Mouse (Mus musculus) fat pad, adult 2 months (tissue): ENCODE data around the gene Gopc.
"Not testable (repeated sequence)": the region's sequence is repeated elsewhere in the genome, so short reads cannot be mapped to it uniquely, and the experiment has no call there.

ENCODE experiments used
- DNase-seq: peaks from one replicate; pipeline ENCODE4 v3.0.0-alpha.2; 2011; ENCODE audit warnings: low read depth, low spot score; ENCODE audit errors: extremely low read depth

The Gopc gene

DNA sequence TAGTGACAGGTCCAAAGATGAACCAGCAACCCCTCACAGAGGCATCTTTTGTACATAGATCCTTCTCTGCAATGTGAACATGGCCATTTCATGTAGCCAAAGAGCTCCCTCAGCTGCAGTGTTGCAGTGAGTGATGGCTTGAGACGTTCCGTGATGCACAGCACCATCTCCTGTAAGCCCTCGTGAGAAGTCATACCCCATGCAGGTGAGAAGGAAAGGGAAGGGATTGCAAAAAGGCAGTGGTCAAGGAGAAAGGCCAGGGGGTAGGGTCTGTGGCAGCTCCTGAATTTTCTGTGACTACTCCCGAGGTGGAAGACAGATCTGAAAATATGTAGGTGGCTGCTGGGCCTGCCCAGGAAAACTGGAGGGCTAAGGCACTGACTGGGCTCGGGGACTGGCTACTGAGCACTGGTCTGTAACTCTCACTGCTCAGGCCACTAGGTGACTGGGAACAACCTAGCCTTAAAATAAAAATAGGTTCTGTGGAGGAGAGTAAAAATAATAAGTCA lies 7.1 kb upstream of the Gopc start, which contains the start of gene Nepn:
Gene Nepn, plus strand, starts transcription at position 51 of the 509 bp plus-strand sequence.
- DNase-seq = no peak

DNA sequence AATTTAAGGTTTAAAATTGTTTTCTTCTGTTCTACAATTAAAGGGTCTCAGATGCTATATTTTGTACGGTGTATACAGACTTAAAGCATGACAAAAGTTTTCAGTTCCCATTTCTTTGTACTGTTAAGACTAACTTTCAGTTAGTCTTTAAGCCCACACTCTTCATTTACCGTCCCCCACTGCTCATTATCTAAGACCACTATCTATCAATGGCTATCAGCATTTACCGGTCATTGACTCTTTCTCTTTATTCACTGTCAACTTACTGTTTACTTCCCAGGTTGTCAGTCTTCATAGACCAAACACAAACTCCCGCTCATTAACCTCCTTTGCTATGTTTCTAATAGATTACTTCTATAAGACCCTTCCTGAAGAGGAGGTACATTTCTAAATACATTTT lies 5.3 kb upstream of the Gopc start:
- DNase-seq = no peak

DNA sequence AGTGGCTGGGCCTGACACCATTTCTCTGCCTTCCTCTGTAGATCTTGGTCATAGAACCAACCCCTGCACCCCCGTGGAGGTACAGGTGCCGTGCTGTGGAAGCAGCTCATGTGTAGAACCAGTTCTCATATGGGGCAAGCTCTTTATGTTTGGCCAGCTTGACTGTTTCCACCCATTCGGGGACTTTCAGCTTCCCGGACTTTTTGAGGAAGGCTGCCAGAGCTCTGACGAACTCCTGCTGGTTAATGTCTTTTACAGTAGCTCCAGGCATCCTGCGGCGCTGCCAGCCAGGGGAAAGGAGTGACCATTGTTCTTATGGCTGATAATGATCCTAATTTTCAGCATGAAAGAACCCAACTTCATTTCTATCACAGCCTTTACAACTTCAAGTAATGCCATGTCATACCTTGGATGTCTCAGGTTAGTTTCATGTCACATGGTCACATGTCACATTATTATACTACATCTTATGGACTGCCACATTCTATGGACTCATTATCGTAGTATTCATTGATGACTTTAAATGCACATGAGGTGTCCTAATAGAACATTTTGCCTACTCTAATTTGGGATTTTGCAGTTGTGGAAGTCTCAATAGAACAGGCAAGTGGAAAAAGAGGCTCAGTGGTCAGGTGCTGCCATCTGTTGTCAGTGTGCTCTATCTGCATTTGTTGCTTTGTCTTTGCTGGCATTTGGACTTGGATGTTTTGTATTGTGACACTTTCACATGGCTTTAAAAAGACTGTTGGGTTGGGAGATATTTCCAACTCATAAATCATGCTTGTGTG lies 3.1 kb upstream of the Gopc start:
- no peak for DNase-seq

DNA sequence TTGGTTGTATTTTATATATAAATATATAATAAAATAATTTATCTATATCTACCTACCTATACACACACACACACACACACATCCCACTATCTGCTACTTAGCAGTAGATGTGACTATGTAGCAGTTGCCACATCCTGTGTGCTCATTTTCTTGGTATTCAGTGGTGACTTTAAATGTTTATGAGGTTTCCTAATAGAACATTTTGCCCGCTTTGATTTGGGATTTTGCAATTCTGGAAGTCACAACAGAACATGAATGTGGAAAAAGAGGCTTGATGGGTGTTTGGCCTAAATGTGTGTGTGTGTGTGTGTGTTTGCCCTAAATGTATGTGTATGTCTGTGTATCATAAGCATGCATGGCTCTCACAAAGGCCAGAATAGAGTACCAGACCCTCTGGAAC lies 1.6 kb upstream of the Gopc start:
- DNase-seq = peak; percentile 74

DNA sequence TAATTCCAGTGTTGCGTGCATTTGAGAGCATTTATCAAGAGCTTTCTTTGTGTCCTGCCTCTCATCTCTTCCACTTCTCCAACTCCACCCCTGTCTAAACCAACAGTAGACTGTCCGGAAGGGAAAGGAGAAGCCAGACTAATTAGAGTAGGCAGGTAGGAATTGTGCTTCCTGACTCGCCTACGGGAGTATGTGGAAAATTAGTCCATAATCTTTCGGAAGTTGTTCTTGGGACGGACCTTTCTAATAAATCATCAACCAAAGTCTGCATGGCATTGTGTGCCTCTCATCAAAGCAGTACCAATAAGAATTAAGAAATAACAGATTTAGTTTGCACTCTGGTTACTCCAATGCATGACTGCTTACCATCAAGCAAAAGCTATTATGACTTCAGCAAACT lies 1.1 kb upstream of the Gopc start:
- DNase-seq = peak; percentile 80

DNA sequence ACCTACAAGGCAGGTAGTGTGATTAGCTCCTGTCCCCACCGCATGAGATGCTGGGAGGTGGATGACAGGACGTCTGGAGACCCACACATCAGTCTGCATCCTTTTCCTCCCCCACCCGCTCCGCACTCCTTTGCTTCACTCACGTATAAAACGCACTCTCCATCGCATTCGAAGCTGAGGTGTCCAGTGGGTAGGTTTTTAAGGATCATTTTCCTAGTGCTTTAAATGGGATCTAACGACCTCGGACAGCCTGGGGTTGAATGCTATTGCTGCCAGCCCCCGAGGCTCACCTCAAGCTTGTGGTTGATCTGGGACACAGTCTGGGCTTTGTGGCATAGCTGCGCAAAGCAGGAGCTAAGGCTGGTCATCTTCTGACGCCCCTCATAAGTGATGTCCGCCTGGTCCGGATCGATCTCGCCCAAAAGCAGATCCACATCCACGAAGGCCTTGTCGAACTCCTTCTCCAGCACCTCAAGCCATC lies 563 bp downstream of the Gopc start:
- DNase-seq = no peak

DNA sequence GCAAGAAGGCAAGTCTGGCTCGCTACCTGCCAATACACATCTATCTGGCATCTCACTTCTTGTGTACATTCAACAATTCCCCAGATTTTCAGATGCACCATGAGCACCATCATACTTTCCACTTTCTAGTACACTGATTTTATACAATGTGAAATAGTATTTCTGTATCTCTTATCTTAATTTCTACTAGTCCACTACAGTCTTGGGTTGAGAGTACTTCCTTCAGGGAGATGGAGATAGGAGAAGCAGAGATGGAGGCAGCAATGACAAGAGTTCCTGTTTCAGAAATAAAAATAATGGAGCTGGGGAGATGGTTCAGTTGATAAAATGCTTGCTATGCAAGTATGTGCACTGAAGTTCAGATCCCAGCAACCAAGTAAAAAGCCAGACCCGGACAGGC lies 4.1 kb downstream of the Gopc start:
- no peak for DNase-seq

DNA sequence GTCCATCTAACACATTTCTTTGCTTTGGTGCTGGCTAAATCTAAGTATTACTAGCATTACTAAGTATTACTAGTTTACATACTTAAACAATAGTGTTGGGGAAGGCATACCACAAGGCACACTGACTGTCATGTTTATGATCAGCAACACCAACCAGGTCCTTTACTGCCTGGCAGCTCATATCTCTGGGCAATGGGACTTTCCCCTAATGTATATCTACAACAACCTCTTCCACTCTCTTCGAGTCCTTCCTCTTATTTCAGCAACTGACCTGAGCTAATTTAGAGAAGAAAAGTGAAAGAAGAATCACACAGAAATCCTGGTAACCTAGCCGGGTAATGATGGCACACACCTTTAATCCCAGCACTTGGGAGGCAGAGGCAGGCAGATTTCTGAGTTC lies 5.5 kb downstream of the Gopc start:
- DNase-seq = no peak

DNA sequence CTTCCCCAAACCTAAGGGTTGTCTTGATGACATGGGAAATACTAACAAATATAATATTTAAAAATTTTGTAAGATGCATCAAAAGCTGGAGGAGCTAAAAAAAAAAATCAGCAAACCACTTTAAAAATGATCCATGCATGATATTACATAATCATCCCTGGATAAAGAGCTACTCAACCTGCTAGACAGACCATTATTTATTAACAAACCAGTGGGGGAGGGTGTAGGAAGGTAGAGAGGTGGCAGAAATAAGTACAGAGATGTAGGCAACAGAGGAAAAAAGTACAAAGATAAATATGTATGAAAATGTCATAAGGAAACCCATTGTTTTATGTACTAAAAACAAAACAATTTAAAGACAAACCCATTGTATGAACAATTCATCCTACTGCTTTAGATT lies 7.3 kb downstream of the Gopc start:
- no peak for DNase-seq

DNA sequence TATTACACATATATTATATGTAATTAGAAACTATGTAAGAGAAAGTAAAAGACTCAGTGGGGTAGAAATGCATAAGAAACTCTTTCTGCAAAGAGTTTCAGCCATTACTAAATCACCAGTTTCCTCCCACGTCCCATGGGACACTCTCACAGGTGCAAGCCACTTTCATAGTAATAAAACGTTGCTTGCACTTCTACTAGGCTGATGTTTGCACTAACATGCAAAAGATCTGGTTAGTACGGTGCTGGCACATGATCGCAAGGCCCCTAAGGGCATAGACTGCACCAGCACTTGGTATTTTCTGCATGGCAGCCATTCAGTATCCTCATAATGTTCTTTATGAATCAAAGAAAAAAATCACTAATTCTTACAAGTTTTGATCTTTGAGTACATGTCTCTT lies 8.1 kb downstream of the Gopc start:
- no peak for DNase-seq

DNA sequence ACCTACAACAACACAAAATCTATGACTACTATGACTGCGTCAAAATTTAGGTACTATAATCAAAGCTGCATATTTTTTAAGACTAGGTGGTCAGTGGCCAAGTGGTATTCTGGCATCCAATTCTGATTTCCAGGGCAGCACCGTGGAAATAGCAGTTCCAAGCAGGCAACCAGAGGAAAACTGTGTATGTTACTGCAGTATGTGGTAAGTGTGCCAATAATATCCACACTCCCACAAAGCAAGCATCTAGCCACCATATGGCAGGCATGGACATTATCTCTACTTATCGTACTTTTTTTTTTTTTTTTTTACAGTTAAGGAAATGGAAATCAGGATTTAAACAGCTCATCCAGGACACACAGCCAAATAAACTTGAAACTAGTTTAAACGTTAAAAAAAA lies 13.5 kb downstream of the Gopc start:
- no peak for DNase-seq

DNA sequence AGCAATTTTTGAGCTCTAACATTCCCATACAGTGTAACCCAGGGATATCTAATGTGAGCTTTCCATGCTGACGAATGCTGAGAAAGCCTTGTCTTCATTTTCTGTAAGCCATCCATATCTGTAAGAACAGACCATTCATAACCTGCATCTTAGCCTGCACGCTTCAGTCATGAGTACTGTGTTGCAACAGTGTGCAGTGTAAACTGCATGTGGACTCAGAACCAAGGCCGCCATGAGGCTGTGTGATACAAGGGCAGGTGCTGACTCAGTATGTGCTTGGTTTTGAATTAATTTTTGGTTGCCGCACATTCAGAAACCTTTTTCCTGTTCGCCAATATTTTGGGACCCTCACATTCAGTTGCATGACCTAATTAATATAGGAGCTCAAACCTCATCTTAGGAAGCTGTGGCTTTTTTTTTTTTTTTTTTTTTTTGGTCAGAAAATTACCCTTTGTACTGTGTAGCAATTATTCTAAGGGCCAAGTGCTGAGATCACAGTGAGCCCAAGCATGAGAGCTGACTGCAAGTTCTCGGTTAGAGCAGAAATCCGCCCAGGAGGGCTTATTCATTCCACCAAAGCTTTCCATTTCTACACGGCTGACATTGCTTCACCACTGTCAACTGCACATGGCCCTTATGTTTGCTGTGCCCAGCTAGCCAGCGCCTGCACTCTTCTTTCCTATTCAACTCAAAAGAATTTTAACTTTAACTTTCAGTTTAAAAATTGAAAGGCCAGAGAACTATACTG lies 20.9 kb downstream of the Gopc start:
- no peak for DNase-seq

DNA sequence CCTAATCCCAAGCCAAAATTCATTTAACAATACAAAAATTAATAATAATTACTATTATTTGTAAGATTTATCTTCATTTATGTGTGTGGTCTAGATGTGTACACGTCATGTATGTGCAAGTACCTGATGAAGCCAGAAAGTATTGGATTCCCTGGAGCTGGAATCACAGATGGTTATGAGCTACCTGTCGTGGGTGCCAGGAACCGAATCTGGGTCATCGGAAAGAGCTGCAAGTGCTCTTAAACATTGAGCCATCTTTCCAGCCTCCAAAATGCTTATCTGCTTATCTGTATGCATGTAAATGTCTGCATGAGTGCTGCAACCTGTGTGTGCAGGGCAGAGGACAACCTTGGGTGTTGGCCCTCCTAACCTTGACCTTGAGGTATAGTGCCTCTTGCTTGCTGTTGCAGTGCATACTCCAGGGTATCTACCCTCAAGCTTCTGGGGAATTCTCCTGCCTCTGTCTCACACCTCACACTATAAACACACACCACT lies 21.6 kb downstream of the Gopc start:
- DNase-seq = no peak

DNA sequence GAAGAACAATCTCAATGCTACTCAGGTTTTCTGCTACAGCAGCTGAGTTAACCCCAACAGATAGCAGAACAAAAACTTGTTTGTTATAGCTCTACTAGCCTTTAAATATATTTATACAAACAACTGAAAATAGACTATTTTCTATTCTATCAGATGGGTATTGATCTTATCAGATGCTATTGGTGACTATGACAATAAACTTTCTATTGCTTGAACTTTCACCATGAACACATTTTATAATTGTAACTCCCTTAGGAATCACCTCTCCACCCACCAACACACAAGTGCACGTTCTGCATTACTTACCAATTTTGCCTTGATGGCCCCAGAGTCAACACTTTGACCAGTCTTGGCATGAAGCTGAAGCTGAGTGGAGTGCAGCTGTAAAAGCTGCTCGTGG lies 23.5 kb downstream of the Gopc start, which contains the start of gene Gm26741:
Gene Gm26741, plus strand, starts transcription at position 301 of the 400 bp plus-strand sequence.
- no peak for DNase-seq

DNA sequence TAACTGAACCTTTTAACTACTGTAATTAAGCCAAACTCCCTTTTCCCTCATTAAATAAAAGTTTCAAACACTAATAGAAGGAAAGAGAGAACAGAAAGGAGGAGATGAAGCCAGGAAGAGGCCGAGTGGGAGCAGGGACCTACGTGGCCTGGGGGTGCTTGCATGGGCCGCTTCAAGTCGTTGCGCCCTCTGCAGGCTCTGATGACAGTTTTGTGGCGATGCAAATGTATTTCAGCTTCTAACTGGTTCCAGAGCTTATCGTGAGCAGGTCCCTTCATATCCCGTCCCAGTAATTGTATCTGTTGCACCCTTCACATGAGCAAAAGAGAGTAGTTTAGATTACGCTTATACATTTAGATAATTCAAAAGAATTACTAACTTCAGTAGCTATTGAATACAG lies 28.7 kb downstream of the Gopc start:
- DNase-seq = no peak

DNA sequence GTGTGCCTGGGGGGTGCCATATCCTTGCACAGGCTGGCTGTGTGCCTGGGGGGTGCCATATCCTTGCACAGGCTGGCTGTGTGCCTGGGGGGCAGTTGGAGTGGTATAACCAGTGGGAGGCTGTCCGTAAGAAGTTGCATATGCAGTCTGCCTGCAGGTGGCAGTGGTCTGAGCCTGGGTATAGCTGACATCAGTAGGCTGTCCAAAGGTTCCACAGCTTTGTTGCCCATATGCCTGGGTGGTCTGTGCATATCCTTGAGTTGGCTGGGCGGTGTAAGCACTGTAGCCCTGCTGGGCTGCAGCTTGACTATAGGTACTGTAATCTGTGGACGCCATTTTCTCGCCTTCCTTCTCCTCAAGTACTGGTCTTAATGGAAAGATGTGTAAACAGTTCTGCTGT lies 38.6 kb downstream of the Gopc start:
- not testable (repeated sequence) for DNase-seq

DNA sequence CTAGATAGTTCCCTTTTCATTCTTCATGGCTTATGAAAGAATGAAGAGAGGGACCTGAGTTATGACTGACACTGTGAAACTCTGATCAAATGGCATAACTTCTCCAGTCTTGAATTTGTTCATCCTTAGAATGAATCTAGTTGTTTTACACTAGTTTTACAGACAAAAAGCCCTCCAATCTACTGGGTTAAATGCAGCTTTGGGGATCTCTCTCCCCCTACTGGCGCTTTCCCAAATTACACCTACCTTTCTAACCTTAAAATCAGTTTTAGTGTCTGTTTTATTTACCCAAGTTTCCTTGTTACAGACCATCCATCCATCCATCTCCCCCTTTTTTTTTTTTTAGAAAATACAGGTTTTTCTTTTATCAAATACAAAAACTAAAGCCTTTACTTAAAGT lies 50.9 kb downstream of the Gopc start:
- no peak for DNase-seq

DNA sequence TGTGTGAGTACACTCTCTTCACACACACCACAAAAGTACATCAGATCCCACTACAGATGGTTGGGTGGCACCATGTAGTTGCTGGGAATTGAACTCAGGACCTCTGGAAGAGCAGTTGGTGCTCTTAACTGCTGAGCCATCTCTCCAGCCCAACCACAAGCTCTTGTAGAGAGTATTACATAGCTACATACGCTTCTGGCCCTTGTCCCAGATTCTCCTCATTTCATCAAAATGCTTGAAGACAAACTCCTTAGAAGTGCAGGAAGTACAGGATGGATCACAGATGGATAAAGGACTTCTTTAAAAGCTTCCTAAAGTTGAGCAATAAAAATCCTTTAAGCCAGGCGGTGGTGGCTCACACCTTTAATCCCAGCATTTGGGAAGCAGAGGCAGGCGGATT lies 60.0 kb downstream of the Gopc start:
- peak; percentile 70 for DNase-seq

DNA sequence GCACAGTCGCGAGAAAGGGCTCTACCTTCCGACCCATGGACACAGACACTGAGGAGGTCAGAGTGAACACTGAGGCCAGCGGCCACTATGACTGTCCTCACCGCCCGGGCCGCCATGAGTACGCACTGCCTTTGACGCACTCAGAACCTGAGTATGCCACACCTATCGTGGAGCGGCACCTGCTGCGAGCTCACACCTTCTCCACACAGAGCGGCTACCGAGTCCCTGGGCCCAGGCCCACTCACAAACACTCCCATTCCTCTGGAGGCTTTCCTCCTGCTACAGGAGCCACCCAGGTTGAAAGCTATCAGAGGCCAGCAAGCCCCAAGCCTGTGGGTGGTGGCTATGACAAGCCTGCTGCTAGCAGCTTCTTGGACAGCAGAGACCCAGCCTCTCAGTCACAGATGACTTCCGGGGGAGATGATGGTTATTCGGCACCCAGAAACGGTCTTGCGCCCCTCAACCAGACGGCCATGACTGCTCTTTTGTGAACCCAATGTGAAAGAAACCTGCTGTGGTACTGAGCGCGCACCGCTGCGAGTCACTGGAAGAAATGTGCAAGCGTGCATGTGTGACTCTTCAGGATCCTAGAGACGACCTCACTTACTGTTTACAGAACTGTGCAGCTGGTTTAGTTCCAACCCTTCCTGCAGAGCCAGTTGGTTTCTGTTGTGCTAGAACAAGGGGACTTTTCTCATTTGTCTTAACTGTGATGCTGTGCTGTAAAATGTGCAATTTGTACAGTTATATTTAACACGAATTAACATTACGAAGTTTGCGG lies 62.2 kb downstream of the Gopc start:
- DNase-seq = no peak

DNA sequence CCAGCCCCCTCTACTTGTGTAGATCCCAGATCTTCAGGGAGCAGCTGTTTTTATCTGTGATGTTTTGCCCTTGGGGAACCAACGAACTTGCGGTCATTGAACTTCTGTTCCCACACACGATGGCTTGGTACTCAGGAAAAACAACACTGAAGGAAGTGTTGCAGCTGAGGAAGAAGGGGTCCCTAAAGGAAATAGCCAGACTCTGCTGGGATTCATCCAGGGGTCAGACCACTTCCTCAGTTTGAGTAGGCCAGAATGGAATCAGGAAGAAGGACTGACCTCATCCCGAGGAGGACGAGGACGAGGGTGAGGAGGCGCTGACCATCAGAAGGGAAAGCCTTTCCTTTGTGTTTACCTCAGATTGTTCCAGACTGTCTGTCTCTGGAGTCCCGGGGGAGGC lies 72.7 kb downstream of the Gopc start:
- no peak for DNase-seq

DNA sequence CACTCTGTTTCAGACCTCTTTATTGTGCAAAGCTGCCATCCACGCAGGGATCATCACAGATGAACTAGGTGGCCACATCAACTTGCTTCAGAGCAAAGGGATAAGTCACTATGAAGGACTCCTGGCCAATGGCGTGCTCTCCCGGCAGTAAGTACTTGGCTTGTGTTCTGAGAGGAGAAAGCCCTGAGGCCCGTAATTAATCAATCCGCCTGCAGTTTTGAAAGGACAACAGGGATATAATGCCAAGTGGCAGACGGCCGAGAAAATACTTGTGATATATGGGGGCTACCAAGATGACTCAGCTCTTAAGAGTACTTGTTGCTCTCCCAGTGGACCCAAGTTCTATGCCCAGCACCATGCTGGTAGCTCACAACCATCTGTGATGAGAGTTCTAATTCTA lies 77.3 kb downstream of the Gopc start:
- DNase-seq = peak; percentile 68
